Mouse (Mus musculus): ENCODE data around the gene Kirrel2. TPM values are rescaled to one million over a fixed set of nuclear protein-coding genes. Genes with fewer than 3 reads are reported as not detected.

The Kirrel2 gene
- total and polyA plus RNA-seq, 3 experiments, result not detected

GRCm38 (mm10) chr7:30421890-30422435 lies 35.5 kb downstream of the Kirrel2 start:
- ATAC-seq (ENCODE audit: extremely low read depth, insufficient number of reproducible peaks, low FRiP score, poor library complexity, severe bottlenecking) (no peak), DNase-seq (ENCODE audit: low spot score) (no peak)
- Histone ChIP-seq H3K36me3 (replicated peaks) (peaks cover 34% of the 10 kb centered on the region), H3K4me1 (ENCODE audit: insufficient read depth, low read depth, low read length) (peaks cover 39% of the 10 kb centered on the region), H3K9me3 (replicated peaks) (no peaks in the 10 kb centered on the region), H3K27me3 (ENCODE audit: insufficient read depth, low read length) (0 out of 2 replicates have a peak, but pooled peaks cover 2% of the 10 kb centered on the region), H3K4me3 (ENCODE audit: low read depth, low read length) (peak overlapping the region; percentile 70)
- TF ChIP-seq GATA1 (IDR thresholded peaks at IDR 0.05; ENCODE audit: borderline replicate concordance, low read length), result no peak
- no peak for TF ChIP-seq TAL1 (conservative IDR thresholded peaks at IDR 0.05; ENCODE audit: low read depth, low read length)
- no peak for TF ChIP-seq GATA2 (IDR thresholded peaks at IDR 0.05; ENCODE audit: borderline replicate concordance, low read depth, low read length)
- no peak for TF ChIP-seq CTCF (IDR thresholded peaks at IDR 0.05; ENCODE audit: low read depth, low read length)
- TF ChIP-seq POLR2AphosphoS5 (IDR thresholded peaks at IDR 0.05; ENCODE audit: insufficient replicate concordance, low read depth, low read length), result no peak

- peaks cover 39% of the 10 kb centered on the region for H3K4me1 ChIP-seq (ENCODE audit: insufficient read depth, low read depth, low read length)
Measured at GRCm38 (mm10) chr7:30421175-30421889, 36.2 kb downstream of the Kirrel2 start, which contains the start of gene Nfkbid. Nfkbid (plus strand) TSS chr7:30421732.

GRCm38 (mm10) chr7:30420673-30421072 lies 36.8 kb downstream of the Kirrel2 start:
- no peak overlapping the region for H3K4me3 ChIP-seq (ENCODE audit: low read depth, low read length)
- 0 out of 2 replicates have a peak, but pooled peaks cover 2% of the 10 kb centered on the region for H3K27me3 ChIP-seq (ENCODE audit: insufficient read depth, low read length)
- DNase-seq (ENCODE audit: low spot score), result no peak
- peaks cover 39% of the 10 kb centered on the region for H3K4me1 ChIP-seq (ENCODE audit: insufficient read depth, low read depth, low read length)
- H3K36me3 ChIP-seq (replicated peaks), result peaks cover 25% of the 10 kb centered on the region
- TF ChIP-seq GATA1 (IDR thresholded peaks at IDR 0.05; ENCODE audit: borderline replicate concordance, low read length), result no peak
- no peak for TF ChIP-seq GATA2 (IDR thresholded peaks at IDR 0.05; ENCODE audit: borderline replicate concordance, low read depth, low read length)
- TF ChIP-seq POLR2AphosphoS5 (IDR thresholded peaks at IDR 0.05; ENCODE audit: insufficient replicate concordance, low read depth, low read length), result no peak
- TF ChIP-seq TAL1 (conservative IDR thresholded peaks at IDR 0.05; ENCODE audit: low read depth, low read length), result no peak
- TF ChIP-seq CTCF (IDR thresholded peaks at IDR 0.05; ENCODE audit: low read depth, low read length), result no peak
- H3K9me3 ChIP-seq (replicated peaks), result no peaks in the 10 kb centered on the region
- no peak for ATAC-seq (ENCODE audit: extremely low read depth, insufficient number of reproducible peaks, low FRiP score, poor library complexity, severe bottlenecking)

More at GRCm38 (mm10) chr7:30421175-30421889, 36.2 kb downstream of the Kirrel2 start, which contains the start of gene Nfkbid:
- Histone ChIP-seq H3K9me3 (replicated peaks) (no peaks in the 10 kb centered on the region), H3K36me3 (replicated peaks) (peaks cover 30% of the 10 kb centered on the region), H3K4me3 (ENCODE audit: low read depth, low read length) (peak within 1 kb of the TSS; percentile 70), H3K27me3 (ENCODE audit: insufficient read depth, low read length) (0 out of 2 replicates have a peak, but pooled peaks cover 2% of the 10 kb centered on the region)
- peak; percentile 67 for DNase-seq (ENCODE audit: low spot score)
- ATAC-seq (ENCODE audit: extremely low read depth, insufficient number of reproducible peaks, low FRiP score, poor library complexity, severe bottlenecking), result peak; percentile 38; the same call in 1 of the 2 replicates
- TF ChIP-seq TAL1 (conservative IDR thresholded peaks at IDR 0.05; ENCODE audit: low read depth, low read length) (no peak), GATA1 (IDR thresholded peaks at IDR 0.05; ENCODE audit: borderline replicate concordance, low read length) (no peak), CTCF (IDR thresholded peaks at IDR 0.05; ENCODE audit: low read depth, low read length) (no peak), GATA2 (IDR thresholded peaks at IDR 0.05; ENCODE audit: borderline replicate concordance, low read depth, low read length) (no peak), POLR2AphosphoS5 (IDR thresholded peaks at IDR 0.05; ENCODE audit: insufficient replicate concordance, low read depth, low read length) (no peak)

- Histone ChIP-seq H3K4me1 (ENCODE audit: insufficient read depth, low read depth, low read length) (peaks cover 39% of the 10 kb centered on the region), H3K36me3 (replicated peaks) (peaks cover 16% of the 10 kb centered on the region), H3K27me3 (ENCODE audit: insufficient read depth, low read length) (0 out of 2 replicates have a peak, but pooled peaks cover 2% of the 10 kb centered on the region), H3K4me3 (ENCODE audit: low read depth, low read length) (peak within 1 kb of the TSS; percentile 51; the same call in 1 of the 2 replicates), H3K9me3 (replicated peaks) (no peaks in the 10 kb centered on the region)
- DNase-seq (ENCODE audit: low spot score) (peak; percentile 43), ATAC-seq (ENCODE audit: extremely low read depth, insufficient number of reproducible peaks, low FRiP score, poor library complexity, severe bottlenecking) (peak; percentile 61)
- TF ChIP-seq CTCF (IDR thresholded peaks at IDR 0.05; ENCODE audit: low read depth, low read length) (no peak), POLR2AphosphoS5 (IDR thresholded peaks at IDR 0.05; ENCODE audit: insufficient replicate concordance, low read depth, low read length) (no peak), TAL1 (conservative IDR thresholded peaks at IDR 0.05; ENCODE audit: low read depth, low read length) (no peak), GATA2 (IDR thresholded peaks at IDR 0.05; ENCODE audit: borderline replicate concordance, low read depth, low read length) (no peak), GATA1 (IDR thresholded peaks at IDR 0.05; ENCODE audit: borderline replicate concordance, low read length) (no peak)
Measured at GRCm38 (mm10) chr7:30419561-30420499, 37.7 kb downstream of the Kirrel2 start, which contains the start of gene Hcst. Hcst (minus strand) TSS chr7:30419854.

GRCm38 (mm10) chr7:30417856-30418255 lies 39.6 kb downstream of the Kirrel2 start:
- TF ChIP-seq POLR2AphosphoS5 (IDR thresholded peaks at IDR 0.05; ENCODE audit: insufficient replicate concordance, low read depth, low read length) (no peak), GATA2 (IDR thresholded peaks at IDR 0.05; ENCODE audit: borderline replicate concordance, low read depth, low read length) (no peak), GATA1 (IDR thresholded peaks at IDR 0.05; ENCODE audit: borderline replicate concordance, low read length) (no peak), TAL1 (conservative IDR thresholded peaks at IDR 0.05; ENCODE audit: low read depth, low read length) (no peak), CTCF (IDR thresholded peaks at IDR 0.05; ENCODE audit: low read depth, low read length) (no peak)
- H3K27me3 ChIP-seq (ENCODE audit: insufficient read depth, low read length), result peaks cover 5% of the 10 kb centered on the region; the same call in 1 of the 2 replicates
- ATAC-seq (ENCODE audit: extremely low read depth, insufficient number of reproducible peaks, low FRiP score, poor library complexity, severe bottlenecking) (no peak), DNase-seq (ENCODE audit: low spot score) (no peak)
- H3K4me1 ChIP-seq (ENCODE audit: insufficient read depth, low read depth, low read length), result peaks cover 38% of the 10 kb centered on the region
- no peaks in the 10 kb centered on the region for H3K9me3 ChIP-seq (replicated peaks)
- H3K36me3 ChIP-seq (replicated peaks), result no peaks in the 10 kb centered on the region
- no peak overlapping the region for H3K4me3 ChIP-seq (ENCODE audit: low read depth, low read length)
